Mouse (Mus musculus): Measurements from ENCODE around the gene Wfdc15a. TPM values are rescaled to one million over a fixed set of nuclear protein-coding genes. Genes with fewer than 3 reads are reported as not detected.
A peak's percentile ranks its signal among the peaks of the same experiment; 100 is the strongest.

The Wfdc15a gene
- not detected in 2 replicates for total RNA-seq (2014; rRNA removed)
- polyA plus RNA-seq (2012; rRNA removed) = not detected in 2 replicates

GRCm38 (mm10) chr2:164199626-164200327, at the start of gene Wfdc15a:
Gene Wfdc15a, minus strand, starts transcription at chr2:164200130.
- Histone ChIP-seq H3K36me3 (ENCODE audit: control insufficient read depth, insufficient read depth, low read length) (no peaks in the 10 kb centered on the region), H3K79me2 (ENCODE audit: control insufficient read depth, insufficient read depth, low read length) (no peaks in the 10 kb centered on the region), H3K27me3 (ENCODE audit: control insufficient read depth, insufficient read depth, low read length) (no peaks in the 10 kb centered on the region), H3K27ac (replicated peaks; ENCODE audit: insufficient read depth, low read depth, low read length) (no peak within 1 kb of the TSS), H3K9ac (ENCODE audit: low read depth, low read length) (no peak within 1 kb of the TSS), H3K4me1 (ENCODE audit: control insufficient read depth, insufficient read depth, low read length) (no peaks in the 10 kb centered on the region), H3K4me3 (ENCODE audit: insufficient read depth, low read depth, low read length) (no peak within 1 kb of the TSS)
- 81% methylated on average over 20 of the region's 20 CpGs for WGBS
- TF ChIP-seq CTCF (IDR thresholded peaks at IDR 0.05; ENCODE audit: low read depth, low read length) = no peak
- no peak for TF ChIP-seq POLR2A (IDR thresholded peaks at IDR 0.05; ENCODE audit: extremely low read depth, insufficient read depth, low read length)
- no peak for DNase-seq (ENCODE audit: extremely low read depth, low read depth, low spot score)

GRCm38 (mm10) chr2:164238366-164238765, 38.4 kb upstream of the Wfdc15a start, which contains the start of gene Svs2:
Gene Svs2, minus strand, starts transcription at chr2:164238466.
- Histone ChIP-seq H3K27me3 (ENCODE audit: control insufficient read depth, insufficient read depth, low read length) (0 out of 2 replicates have a peak, but pooled peaks cover 3% of the 10 kb centered on the region), H3K79me2 (ENCODE audit: control insufficient read depth, insufficient read depth, low read length) (no peaks in the 10 kb centered on the region), H3K9ac (ENCODE audit: low read depth, low read length) (no peak within 1 kb of the TSS), H3K4me1 (ENCODE audit: control insufficient read depth, insufficient read depth, low read length) (no peaks in the 10 kb centered on the region), H3K27ac (replicated peaks; ENCODE audit: insufficient read depth, low read depth, low read length) (no peak within 1 kb of the TSS), H3K36me3 (ENCODE audit: control insufficient read depth, insufficient read depth, low read length) (no peaks in the 10 kb centered on the region), H3K4me3 (ENCODE audit: insufficient read depth, low read depth, low read length) (no peak within 1 kb of the TSS)
- 77% methylated on average over 3 of the region's 3 CpGs for WGBS
- TF ChIP-seq POLR2A (IDR thresholded peaks at IDR 0.05; ENCODE audit: extremely low read depth, insufficient read depth, low read length) (no peak), CTCF (IDR thresholded peaks at IDR 0.05; ENCODE audit: low read depth, low read length) (no peak)
- DNase-seq (ENCODE audit: extremely low read depth, low read depth, low spot score) = no peak

- WGBS = 31% methylated on average over 8 of the region's 8 CpGs
- H3K36me3 ChIP-seq (ENCODE audit: control insufficient read depth, insufficient read depth, low read length) = no peaks in the 10 kb centered on the region
- no peaks in the 10 kb centered on the region for H3K79me2 ChIP-seq (ENCODE audit: control insufficient read depth, insufficient read depth, low read length)
- H3K4me3 ChIP-seq (ENCODE audit: insufficient read depth, low read depth, low read length) = no peak overlapping the region
- no peak overlapping the region for H3K27ac ChIP-seq (replicated peaks; ENCODE audit: insufficient read depth, low read depth, low read length)
- no peak overlapping the region for H3K9ac ChIP-seq (ENCODE audit: low read depth, low read length)
- DNase-seq (ENCODE audit: extremely low read depth, low read depth, low spot score) = peak; percentile 85
- H3K4me1 ChIP-seq (ENCODE audit: control insufficient read depth, insufficient read depth, low read length) = no peaks in the 10 kb centered on the region
- TF ChIP-seq CTCF (IDR thresholded peaks at IDR 0.05; ENCODE audit: low read depth, low read length) (no peak), POLR2A (IDR thresholded peaks at IDR 0.05; ENCODE audit: extremely low read depth, insufficient read depth, low read length) (no peak)
- 0 out of 2 replicates have a peak, but pooled peaks cover 3% of the 10 kb centered on the region for H3K27me3 ChIP-seq (ENCODE audit: control insufficient read depth, insufficient read depth, low read length)
These were observed 32.7 kb upstream of the Wfdc15a start for GRCm38 (mm10) chr2:164232671-164233070.

- no peaks in the 10 kb centered on the region for H3K79me2 ChIP-seq (ENCODE audit: control insufficient read depth, insufficient read depth, low read length)
- 82% methylated on average over 8 of the region's 8 CpGs for whole genome bisulfite sequencing
- no peak overlapping the region for H3K4me3 ChIP-seq (ENCODE audit: insufficient read depth, low read depth, low read length)
- no peaks in the 10 kb centered on the region for H3K36me3 ChIP-seq (ENCODE audit: control insufficient read depth, insufficient read depth, low read length)
- H3K4me1 ChIP-seq (ENCODE audit: control insufficient read depth, insufficient read depth, low read length) = no peaks in the 10 kb centered on the region
- H3K9ac ChIP-seq (ENCODE audit: low read depth, low read length) = no peak overlapping the region
- H3K27ac ChIP-seq (replicated peaks; ENCODE audit: insufficient read depth, low read depth, low read length) = no peak overlapping the region
- TF ChIP-seq CTCF (IDR thresholded peaks at IDR 0.05; ENCODE audit: low read depth, low read length) = no peak
- TF ChIP-seq POLR2A (IDR thresholded peaks at IDR 0.05; ENCODE audit: extremely low read depth, insufficient read depth, low read length) = no peak
- H3K27me3 ChIP-seq (ENCODE audit: control insufficient read depth, insufficient read depth, low read length) = no peaks in the 10 kb centered on the region
- no peak for DNase-seq (ENCODE audit: extremely low read depth, low read depth, low spot score)
These were observed 28.6 kb upstream of the Wfdc15a start for GRCm38 (mm10) chr2:164228361-164229070.

- H3K27ac ChIP-seq (replicated peaks; ENCODE audit: insufficient read depth, low read depth, low read length) = no peak within 1 kb of the TSS
- no peaks in the 10 kb centered on the region for H3K36me3 ChIP-seq (ENCODE audit: control insufficient read depth, insufficient read depth, low read length)
- no peaks in the 10 kb centered on the region for H3K79me2 ChIP-seq (ENCODE audit: control insufficient read depth, insufficient read depth, low read length)
- TF ChIP-seq POLR2A (IDR thresholded peaks at IDR 0.05; ENCODE audit: extremely low read depth, insufficient read depth, low read length) (no peak), CTCF (IDR thresholded peaks at IDR 0.05; ENCODE audit: low read depth, low read length) (no peak)
- DNase-seq (ENCODE audit: extremely low read depth, low read depth, low spot score) = no peak
- 59% methylated on average over 11 of the region's 11 CpGs for WGBS
- no peak within 1 kb of the TSS for H3K9ac ChIP-seq (ENCODE audit: low read depth, low read length)
- H3K4me3 ChIP-seq (ENCODE audit: insufficient read depth, low read depth, low read length) = no peak within 1 kb of the TSS
- no peaks in the 10 kb centered on the region for H3K4me1 ChIP-seq (ENCODE audit: control insufficient read depth, insufficient read depth, low read length)
- no peaks in the 10 kb centered on the region for H3K27me3 ChIP-seq (ENCODE audit: control insufficient read depth, insufficient read depth, low read length)
These were observed 21.6 kb upstream of the Wfdc15a start, which contains the start of gene Wfdc15b for GRCm38 (mm10) chr2:164221522-164221921. Gene Wfdc15b, minus strand, starts transcription at chr2:164221660.

Measured in liver, adult 2 months (tissue).